Mouse (Mus musculus) cortical plate, adult 2 months (tissue): ENCODE results near the gene Pemt.

ENCODE experiments used
- CTCF ChIP-seq: fragments of 200-500 bp; IDR thresholded peaks from 2 replicates; pipeline ENCODE4 v1.5.1; 2011; ENCODE audit warnings: mild to moderate bottlenecking, control low read depth, low read length; ENCODE audit not compliant: insufficient read depth; ENCODE audit errors: extremely low read depth
- POLR2A ChIP-seq: fragments of 200-500 bp; IDR thresholded peaks from 2 replicates; pipeline ENCODE4 v1.6.1; 2011; ENCODE audit warnings: mild to moderate bottlenecking, low read length, control low read depth; ENCODE audit not compliant: insufficient read depth; ENCODE audit errors: extremely low read depth

DNA sequence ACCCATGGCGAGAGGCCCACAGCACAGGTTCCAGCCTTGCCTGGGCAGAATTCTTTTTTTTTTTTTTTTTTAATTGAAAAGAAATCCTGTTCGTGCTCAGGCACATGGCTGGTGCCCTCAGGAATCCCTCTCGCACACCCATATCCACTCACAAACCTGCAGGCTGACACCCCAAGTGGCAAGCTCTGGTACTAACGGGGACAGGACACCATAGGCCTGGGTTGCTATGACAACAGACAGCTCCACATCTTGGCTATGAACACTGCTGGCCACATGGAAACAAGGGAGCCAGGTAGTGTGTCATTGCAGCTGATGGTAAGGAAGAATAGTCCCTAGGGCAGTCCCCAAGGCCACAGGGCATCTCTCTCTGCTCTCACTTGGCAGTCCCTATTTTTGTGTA, 42.7 kb upstream of the Pemt start:
- peak; percentile 37; the same call in 1 of the 2 replicates for TF ChIP-seq CTCF
- TF ChIP-seq POLR2A = no peak
